Mouse (Mus musculus): Measurements from ENCODE around the gene Ephb1.

DNA sequence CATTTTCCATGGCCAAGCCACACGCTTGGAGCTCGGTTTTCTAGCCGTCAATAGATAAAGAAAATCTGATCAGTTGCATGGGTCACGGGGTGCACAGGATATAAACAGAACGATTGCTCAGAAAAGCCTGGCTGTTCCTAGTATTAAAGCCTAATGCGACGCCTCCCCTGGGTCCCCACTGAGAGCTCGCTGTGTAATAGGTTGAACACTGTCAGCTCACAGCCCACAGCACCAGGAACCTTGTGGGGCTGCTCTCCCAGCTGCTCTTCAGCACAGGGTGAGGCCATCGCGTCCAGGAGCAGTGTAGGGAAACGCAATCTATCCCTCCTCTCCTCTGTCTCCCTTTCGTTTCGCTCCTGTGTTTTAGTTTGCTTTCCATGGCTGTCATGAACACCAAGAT is 50.6 kb downstream of the Ephb1 start:
- TF ChIP-seq CTCF (IDR thresholded peaks at IDR 0.05; ENCODE audit: low read depth, low read length) (no peak), POLR2A (IDR thresholded peaks at IDR 0.05; ENCODE audit: borderline replicate concordance, low read depth, low read length) (no peak)

Data from bone marrow macrophage, adult 2 months (primary cell).